Mouse (Mus musculus) brain, embryonic 14.5 days (tissue): ENCODE data around the gene Hist1h2ao. TPM values are rescaled to one million over a fixed set of nuclear protein-coding genes. Genes with fewer than 3 reads are reported as not detected.
"Not testable (repeated sequence)": the region's sequence is repeated elsewhere in the genome, so short reads cannot be mapped to it uniquely, and the experiment has no call there.

Source experiments
- DNase-seq: peaks from one replicate; pipeline ENCODE4 v3.0.0-alpha.2; 2011; ENCODE audit warnings: low read depth
- CTCF ChIP-seq: fragments of 200-500 bp; IDR thresholded peaks from 2 replicates; pipeline ENCODE4 v1.5.1; 2012; ENCODE audit warnings: inconsistent platforms, mild to moderate bottlenecking, moderate library complexity, borderline replicate concordance; ENCODE audit not compliant: insufficient read depth, insufficient read length; ENCODE audit errors: extremely low read depth
- POLR2A ChIP-seq: fragments of 200-500 bp; IDR thresholded peaks from 2 replicates; pipeline ENCODE4 v1.6.1; 2012; ENCODE audit warnings: mild to moderate bottlenecking, inconsistent platforms, borderline replicate concordance; ENCODE audit not compliant: poor library complexity, insufficient read depth, insufficient read length, severe bottlenecking; ENCODE audit errors: extremely low read depth
- polyA plus RNA-seq: library from polyadenylated mRNA; depleted of rRNA; stranded (reverse); fragments of >200 nt; gene quantifications from 2 replicates; pipeline ENCODE4 v1.2.3, GENCODE M21; 2012

The Hist1h2ao gene
- polyA plus RNA-seq, 1 experiment, result not detected

DNA sequence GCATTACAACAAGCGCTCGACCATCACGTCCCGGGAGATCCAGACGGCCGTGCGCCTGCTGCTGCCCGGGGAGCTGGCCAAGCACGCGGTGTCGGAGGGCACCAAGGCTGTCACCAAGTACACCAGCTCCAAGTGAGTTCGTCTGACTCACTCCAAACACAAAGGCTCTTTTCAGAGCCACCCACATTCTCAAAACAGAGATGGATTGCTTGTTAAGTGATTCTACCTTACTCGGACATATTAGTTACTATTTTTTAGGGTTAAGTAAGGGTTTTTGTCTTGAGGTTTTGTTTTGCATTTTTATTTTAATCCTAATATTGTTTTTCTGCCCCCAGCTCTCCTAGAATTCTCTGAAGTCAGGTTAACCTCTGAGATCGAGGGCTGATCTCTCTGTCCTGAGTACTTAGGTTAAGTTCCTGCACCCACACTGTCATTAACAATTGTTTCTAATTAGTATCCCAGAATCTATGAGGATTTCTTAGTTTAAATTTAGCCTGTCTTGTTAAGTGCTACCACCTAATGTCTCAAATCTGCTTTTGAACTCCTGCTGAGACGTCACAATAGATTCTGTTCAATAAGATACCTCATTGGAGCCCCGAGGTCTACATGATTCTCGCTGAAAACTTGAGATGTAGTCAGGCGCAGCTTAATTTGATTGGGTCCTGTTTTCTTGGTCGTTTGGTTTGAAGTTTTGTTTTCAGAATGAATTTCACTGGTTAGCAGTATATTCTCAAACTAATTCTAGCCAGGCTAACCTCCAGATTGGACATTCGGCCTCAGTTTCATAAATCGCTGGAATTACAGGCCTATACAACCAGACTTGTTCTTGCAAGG, 22.3 kb upstream of the Hist1h2ao start:
- no peak for TF ChIP-seq POLR2A
- no peak for TF ChIP-seq CTCF
- DNase-seq, result peak; percentile 63

DNA sequence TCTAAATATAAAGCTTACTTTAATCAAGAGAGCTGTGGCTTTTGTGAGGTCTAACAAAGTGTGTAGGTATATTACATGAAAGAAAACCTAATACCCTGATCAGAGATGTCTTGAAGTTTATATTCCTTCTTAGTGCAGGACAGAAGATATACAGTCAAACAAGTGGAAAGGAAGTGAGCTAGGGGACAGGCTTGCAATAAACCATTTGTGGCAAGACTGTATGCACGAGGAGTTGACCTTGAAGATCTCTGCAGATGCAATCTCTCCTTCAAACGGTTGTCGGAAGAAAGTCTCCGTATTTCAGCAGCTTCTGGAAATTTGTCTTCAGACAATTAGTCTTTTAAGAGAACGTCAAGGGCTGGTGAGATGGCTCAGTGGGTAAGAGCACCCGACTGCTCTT, 20.3 kb upstream of the Hist1h2ao start:
- TF ChIP-seq CTCF (no peak), POLR2A (no peak)
- no peak for DNase-seq

DNA sequence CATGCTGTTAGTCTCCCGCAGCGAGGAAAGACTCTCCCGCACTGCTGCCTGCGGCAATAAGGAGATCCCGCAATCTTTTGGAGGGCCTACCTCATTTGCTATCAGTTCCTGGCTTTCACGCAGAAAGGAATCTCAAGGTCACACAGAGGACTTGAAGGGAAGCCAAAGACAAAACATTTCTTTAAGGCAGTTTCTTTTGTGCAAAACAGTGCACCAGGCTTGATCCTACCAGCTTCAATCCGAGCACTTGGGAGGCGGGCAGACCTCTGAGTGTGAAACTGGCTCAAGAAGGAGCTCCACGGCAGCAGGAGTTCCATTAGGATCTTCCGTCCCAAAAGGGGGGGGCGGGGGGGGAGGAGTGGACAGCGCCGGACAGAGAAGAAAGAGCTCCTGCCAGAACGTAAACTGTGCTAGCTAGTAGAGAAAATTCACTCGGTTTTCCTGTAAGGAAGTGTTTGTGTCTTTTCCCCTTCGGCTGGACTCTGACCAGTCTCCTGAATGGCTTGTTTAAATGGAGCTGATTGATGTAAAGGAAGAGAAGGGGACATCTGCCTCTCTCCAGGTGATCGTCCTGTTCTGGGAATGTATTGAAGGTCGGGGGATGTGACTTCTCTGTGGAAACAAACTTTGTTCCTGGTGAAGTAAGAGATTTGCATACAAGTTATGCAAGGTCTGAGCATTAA, 19.5 kb upstream of the Hist1h2ao start:
- TF ChIP-seq CTCF, result no peak
- peak; percentile 41 for DNase-seq

DNA sequence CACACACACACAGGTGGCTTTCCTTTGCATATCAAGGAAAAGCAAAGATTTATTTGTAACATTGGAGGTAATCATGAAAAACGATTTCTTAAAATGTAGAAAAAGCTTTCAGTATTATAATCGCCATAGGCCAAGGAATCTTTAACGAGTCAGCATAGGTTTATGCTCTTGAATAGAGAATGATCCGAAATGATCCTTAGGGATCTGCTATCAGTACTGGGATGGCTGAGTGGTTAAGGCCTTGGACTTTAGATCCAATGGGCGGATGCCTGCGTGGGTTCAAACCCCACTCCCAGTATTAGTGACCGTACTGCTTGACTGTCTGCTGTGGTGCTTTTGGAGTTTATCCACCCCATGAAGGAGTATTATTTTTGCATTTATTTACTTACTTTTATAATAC, 14.7 kb upstream of the Hist1h2ao start:
- TF ChIP-seq CTCF (no peak), POLR2A (no peak)
- DNase-seq, result no peak

DNA sequence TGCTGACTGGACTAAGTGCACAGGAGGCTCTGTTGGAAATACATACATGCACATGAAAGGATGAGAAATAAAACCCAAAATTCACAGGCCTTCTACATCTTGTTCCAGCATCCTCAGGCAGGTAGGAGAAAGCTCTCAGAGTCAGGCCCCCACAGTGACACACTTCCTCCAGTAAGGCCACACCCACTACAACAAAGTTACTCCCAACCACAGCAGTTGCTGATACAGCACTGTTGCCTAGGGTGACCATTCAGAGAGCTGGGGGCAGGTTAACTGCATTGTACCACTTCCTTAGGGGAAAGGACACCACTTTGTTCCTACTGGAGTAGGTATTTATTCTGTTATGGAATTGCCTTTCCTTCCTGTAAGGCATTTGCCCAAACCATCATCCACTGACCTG, 13.1 kb upstream of the Hist1h2ao start:
- DNase-seq, result not testable (repeated sequence)

DNA sequence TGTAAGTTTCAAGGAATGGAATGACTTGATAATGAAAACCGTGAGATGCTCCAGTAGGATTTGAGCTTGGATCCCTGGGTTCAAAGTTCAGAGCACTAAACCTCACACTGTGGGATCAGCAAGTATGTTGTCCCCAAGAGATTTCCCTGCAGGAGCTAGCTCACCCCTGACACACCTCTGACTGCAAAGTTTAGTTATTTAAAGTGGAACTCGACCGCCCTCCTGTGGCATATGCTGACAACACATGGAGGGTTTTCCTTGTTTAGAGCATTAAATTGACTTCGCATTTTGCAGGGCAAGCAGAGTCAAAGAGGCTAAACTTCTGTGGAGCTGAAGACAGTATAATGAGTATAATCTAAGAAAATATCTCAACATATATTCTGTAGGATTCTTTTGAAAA, 7.2 kb upstream of the Hist1h2ao start:
- not testable (repeated sequence) for DNase-seq

DNA sequence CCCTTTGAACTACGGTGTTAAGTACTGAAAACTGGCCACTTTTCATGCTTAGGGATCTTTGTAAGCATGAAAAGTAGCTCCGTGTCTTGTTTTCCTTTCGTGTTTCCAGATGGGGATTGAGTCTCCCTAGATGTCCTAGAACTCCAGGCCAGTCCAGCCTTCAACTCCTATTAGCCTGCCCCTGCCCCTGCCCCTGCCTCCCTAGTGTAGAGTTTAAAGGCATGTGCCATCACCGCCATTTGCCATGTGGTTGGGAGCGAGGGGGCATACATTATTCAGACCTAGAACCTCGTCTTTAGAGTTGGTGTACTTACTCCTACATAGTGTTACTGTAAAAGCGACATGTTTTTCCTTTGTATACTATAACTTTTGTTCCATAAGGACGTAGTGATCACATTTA, 809 bp downstream of the Hist1h2ao start:
- DNase-seq, result not testable (repeated sequence)

DNA sequence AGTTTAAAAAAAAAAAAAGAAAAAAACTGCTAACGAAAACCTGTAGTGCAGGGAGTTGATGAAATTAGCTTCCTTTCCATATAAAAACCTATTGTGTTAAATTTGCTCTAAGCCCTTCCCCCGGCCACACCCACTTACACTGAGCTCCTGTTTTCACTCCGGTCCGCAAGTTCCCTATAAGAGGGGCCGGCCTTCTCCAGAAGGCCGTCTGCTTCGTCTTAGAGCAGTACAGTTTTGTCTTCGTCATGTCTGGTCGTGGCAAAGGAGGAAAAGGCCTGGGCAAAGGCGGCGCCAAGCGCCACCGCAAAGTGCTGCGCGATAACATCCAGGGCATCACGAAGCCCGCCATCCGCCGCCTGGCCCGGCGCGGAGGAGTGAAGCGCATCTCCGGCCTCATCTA, 1.3 kb downstream of the Hist1h2ao start, which contains the start of gene Hist1h4m:
Gene Hist1h4m (plus strand): TSS at position 208 of the 400 bp plus-strand sequence.
- DNase-seq, result not testable (repeated sequence)

DNA sequence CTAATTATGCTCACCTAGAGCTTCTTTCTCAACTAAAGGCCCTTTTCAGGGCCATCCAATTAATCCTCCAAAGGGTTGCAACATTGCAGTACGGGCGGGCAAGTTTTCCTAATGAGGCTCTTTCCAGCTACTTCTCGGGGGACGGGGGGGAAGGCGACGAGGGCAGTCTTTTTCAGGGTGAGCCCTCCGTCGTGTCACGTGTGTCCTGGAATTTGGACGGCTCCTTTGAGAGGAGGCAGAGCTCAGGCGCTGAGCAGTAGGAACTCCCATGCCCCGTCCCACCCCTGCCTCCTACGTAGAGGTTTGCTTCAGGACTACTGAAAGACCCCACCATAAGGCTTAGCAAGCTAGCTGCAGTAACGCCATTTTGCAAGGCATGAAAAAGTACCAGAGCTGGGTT, 1.8 kb downstream of the Hist1h2ao start:
- not testable (repeated sequence) for DNase-seq

DNA sequence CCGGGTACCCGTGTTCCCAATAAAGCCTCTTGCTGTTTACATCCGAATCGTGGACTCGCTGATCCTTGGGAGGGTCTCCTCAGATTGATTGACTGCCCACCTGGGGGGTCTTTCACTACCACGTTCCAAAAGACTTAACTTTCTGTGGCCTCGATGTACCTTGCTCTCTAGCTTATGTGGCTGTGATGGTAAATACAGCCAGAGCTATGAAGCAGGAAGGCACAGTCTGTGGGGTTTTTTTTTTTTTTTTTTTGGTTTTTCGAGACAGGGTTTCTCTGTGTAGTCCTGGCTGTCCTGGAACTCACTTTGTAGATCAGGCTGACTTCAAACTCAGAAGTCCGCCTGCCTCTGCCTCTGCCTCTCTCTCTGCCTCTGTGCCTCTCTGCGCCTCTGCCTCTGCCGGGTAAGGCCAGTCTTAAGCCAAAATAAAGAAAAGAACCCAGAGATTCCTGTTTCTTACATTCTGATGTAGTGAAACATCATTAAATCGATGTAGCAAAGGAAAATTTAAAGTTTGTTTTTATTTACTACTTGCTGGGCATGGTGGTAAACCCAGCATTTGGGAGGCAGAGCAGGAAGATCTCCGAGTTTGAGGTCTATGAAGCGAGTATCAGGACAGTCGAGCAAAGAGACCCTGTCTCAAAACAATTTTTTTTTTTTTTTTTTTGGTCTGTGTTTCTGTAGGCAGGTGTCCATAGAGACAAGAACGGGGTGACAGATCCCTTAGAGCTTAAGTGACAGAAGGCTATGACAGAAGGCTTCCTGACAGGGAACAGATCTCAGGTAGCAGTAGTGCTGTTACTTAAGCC, 10.0 kb downstream of the Hist1h2ao start:
- not testable (repeated sequence) for DNase-seq

DNA sequence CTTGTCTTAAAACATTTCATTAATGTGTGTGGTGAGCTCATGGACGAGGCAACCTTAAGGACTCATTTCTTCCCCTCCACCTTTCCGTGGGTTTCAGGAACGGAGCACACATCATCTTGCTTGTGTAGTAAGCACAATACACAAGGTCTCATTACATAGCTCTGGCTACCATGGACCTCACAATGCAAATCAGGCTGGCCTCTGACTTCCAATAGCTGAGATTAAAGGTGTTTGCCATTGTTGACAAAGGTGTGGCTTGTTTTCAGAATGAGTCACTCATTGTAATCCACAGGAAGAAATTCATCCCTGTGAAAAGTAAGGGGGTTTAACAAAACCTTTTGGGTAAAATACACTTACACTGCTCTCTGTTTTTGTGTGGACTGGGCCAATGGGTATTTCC, 18.2 kb downstream of the Hist1h2ao start:
- TF ChIP-seq CTCF (no peak), POLR2A (no peak)
- DNase-seq, result no peak

DNA sequence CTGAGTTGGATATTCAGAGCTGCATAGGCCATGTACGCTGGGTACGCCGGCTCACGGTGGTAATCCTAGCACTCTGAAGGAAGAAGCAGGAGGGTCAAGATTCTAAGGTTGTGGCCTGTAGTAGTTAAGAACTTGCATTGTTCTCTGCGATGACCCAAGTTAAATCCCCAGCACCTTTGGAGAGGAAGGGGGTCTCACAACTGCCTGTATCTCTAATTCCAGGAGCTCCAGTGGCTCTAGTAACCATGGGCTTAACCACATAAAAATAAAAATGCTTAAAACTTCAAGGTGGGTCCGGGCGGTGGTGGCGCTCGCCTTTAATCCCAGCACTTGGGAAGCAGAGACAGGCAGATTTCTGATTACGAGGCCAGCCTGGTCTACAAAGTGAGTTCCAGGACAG, 20.1 kb downstream of the Hist1h2ao start:
- TF ChIP-seq CTCF (no peak), POLR2A (no peak)
- DNase-seq, result no peak

DNA sequence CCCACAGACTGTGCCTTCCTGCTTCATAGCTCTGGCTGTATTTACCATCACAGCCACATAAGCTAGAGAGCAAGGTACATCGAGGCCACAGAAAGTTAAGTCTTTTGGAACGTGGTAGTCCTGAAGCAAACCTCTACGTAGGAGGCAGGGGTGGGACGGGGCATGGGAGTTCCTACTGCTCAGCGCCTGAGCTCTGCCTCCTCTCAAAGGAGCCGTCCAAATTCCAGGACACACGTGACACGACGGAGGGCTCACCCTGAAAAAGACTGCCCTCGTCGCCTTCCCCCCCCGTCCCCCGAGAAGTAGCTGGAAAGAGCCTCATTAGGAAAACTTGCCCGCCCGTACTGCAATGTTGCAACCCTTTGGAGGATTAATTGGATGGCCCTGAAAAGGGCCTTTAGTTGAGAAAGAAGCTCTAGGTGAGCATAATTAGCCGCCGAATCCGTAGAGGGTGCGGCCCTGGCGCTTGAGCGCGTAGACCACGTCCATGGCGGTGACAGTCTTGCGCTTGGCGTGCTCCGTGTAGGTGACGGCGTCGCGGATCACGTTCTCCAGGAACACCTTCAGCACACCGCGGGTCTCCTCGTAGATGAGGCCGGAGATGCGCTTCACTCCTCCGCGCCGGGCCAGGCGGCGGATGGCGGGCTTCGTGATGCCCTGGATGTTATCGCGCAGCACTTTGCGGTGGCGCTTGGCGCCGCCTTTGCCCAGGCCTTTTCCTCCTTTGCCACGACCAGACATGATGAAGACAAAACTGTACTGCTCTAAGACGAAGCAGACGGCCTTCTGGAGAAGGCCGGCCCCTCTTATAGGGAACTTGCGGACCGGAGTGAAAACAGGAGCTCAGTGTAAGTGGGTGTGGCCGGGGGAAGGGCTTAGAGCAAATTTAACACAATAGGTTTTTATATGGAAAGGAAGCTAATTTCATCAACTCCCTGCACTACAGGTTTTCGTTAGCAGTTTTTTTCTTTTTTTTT, 21.4 kb downstream of the Hist1h2ao start, which contains the start of gene Hist1h4n:
Gene Hist1h4n (minus strand): TSS at position 779 of the 977 bp plus-strand sequence.
- DNase-seq, result not testable (repeated sequence)

DNA sequence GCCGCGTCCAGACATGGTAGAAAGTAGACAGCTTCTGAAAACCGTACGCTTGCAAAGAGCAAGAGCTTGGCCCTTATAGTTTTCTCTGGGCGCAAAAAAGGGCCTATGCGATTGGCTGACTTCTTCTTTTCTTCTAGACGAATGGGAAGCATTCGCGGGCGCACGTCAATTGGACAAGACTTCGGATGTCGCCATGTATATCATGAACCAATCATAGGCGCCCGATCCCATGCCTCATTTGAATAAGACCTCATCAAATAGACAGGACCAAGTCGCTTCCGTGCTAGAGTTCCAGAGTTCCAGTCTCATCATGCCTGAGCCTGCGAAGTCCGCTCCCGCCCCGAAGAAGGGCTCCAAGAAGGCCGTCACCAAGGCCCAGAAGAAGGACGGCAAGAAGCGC, 23.2 kb downstream of the Hist1h2ao start, which contains the start of the genes Hist1h2ap and Hist1h2br:
Gene Hist1h2ap (minus strand): TSS at position 47 of the 400 bp plus-strand sequence.
Gene Hist1h2br (plus strand): TSS at position 283 of the 400 bp plus-strand sequence.
- not testable (repeated sequence) for DNase-seq

DNA sequence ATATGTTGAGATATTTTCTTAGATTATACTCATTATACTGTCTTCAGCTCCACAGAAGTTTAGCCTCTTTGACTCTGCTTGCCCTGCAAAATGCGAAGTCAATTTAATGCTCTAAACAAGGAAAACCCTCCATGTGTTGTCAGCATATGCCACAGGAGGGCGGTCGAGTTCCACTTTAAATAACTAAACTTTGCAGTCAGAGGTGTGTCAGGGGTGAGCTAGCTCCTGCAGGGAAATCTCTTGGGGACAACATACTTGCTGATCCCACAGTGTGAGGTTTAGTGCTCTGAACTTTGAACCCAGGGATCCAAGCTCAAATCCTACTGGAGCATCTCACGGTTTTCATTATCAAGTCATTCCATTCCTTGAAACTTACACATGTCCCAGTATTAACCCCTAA, 30.2 kb downstream of the Hist1h2ao start:
- not testable (repeated sequence) for DNase-seq

DNA sequence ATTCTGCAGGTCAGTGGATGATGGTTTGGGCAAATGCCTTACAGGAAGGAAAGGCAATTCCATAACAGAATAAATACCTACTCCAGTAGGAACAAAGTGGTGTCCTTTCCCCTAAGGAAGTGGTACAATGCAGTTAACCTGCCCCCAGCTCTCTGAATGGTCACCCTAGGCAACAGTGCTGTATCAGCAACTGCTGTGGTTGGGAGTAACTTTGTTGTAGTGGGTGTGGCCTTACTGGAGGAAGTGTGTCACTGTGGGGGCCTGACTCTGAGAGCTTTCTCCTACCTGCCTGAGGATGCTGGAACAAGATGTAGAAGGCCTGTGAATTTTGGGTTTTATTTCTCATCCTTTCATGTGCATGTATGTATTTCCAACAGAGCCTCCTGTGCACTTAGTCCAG, 36.1 kb downstream of the Hist1h2ao start:
- not testable (repeated sequence) for DNase-seq
